Mouse (Mus musculus) myocyte (in vitro differentiated cells): ENCODE data around the gene Shd. TPM values are rescaled to one million over a fixed set of nuclear protein-coding genes. Genes with fewer than 3 reads are reported as not detected.

Source experiments
- H3K27me3 ChIP-seq: one replicate; pipeline ENCODE4 v1.6.1; 2011; ENCODE audit not compliant: control insufficient read depth, insufficient read depth, insufficient read length
- H3K36me3 ChIP-seq: one replicate; pipeline ENCODE4 v1.6.1; 2011; ENCODE audit not compliant: control insufficient read depth, insufficient read depth
- H3K4me2 ChIP-seq: one replicate; pipeline ENCODE4 v1.6.1; 2011; ENCODE audit warnings: low read depth, control low read depth
- H3K4me3 ChIP-seq: one replicate; pipeline ENCODE4 v1.5.1; 2011; ENCODE audit warnings: mild to moderate bottlenecking, control low read depth, moderate library complexity
- H3K79me2 ChIP-seq: one replicate; pipeline ENCODE4 v1.6.1; 2011; ENCODE audit not compliant: control insufficient read depth, insufficient read depth
- H3ac ChIP-seq: one replicate; pipeline ENCODE4 v1.6.1; 2011; ENCODE audit not compliant: control insufficient read depth, insufficient read length
- CEBPB ChIP-seq: IDR thresholded peaks from 2 replicates; pipeline ENCODE4 v1.6.1; 2011; ENCODE audit warnings: mild to moderate bottlenecking, moderate library complexity; ENCODE audit not compliant: poor library complexity, insufficient read depth, severe bottlenecking
- E2F4 ChIP-seq: IDR thresholded peaks from one replicate; pipeline ENCODE4 v1.6.1; 2011; ENCODE audit warnings: mild to moderate bottlenecking, control low read depth, moderate library complexity; ENCODE audit not compliant: insufficient read depth
- MAX ChIP-seq: IDR thresholded peaks from one replicate; pipeline ENCODE4 v1.6.1; 2011; ENCODE audit warnings: low read depth, mild to moderate bottlenecking, control low read depth
- MYOD1 ChIP-seq, 3 experiments: IDR thresholded peaks; one replicate each; pipeline ENCODE4 v1.6.1; 2011; ENCODE audit warnings: control low read depth in 2 of 3, low read depth in 2 of 3, mild to moderate bottlenecking in 2 of 3, moderate library complexity in 1 of 3; ENCODE audit not compliant: insufficient read length in 2 of 3, control insufficient read depth in 1 of 3
- MYOG ChIP-seq, 3 experiments: IDR thresholded peaks; one replicate each; pipeline ENCODE4 v1.6.1; 2011; ENCODE audit warnings: control low read depth in 2 of 3, low read depth in 2 of 3, mild to moderate bottlenecking in 2 of 3; ENCODE audit not compliant: insufficient read length in 2 of 3, control insufficient read depth in 1 of 3, insufficient read depth in 1 of 3
- POLR2A ChIP-seq: IDR thresholded peaks from one replicate; pipeline ENCODE4 v1.6.1; 2011; ENCODE audit warnings: low read depth, mild to moderate bottlenecking, control low read depth, moderate library complexity; ENCODE audit not compliant: insufficient read length
- POLR2AphosphoS2 ChIP-seq: IDR thresholded peaks from one replicate; pipeline ENCODE4 v1.6.1; 2011; ENCODE audit warnings: low read depth, control low read depth; ENCODE audit not compliant: insufficient read length
- REST ChIP-seq: IDR thresholded peaks from one replicate; pipeline ENCODE4 v1.6.1; 2011; ENCODE audit warnings: mild to moderate bottlenecking, control low read depth, moderate library complexity; ENCODE audit not compliant: insufficient read depth, insufficient read length
- SRF ChIP-seq: IDR thresholded peaks from one replicate; pipeline ENCODE4 v1.6.1; 2011; ENCODE audit warnings: low read depth; ENCODE audit not compliant: control insufficient read depth, insufficient read length
- TCF12 ChIP-seq: IDR thresholded peaks from one replicate; pipeline ENCODE4 v1.6.1; 2011; ENCODE audit warnings: mild to moderate bottlenecking, control low read depth; ENCODE audit not compliant: poor library complexity, insufficient read depth, severe bottlenecking
- TCF3 ChIP-seq: IDR thresholded peaks from one replicate; pipeline ENCODE4 v1.6.1; 2011; ENCODE audit warnings: low read depth, control low read depth; ENCODE audit not compliant: insufficient read length
- USF1 ChIP-seq: IDR thresholded peaks from one replicate; pipeline ENCODE4 v1.6.1; 2011; ENCODE audit warnings: low read depth, mild to moderate bottlenecking, control low read depth, moderate library complexity
- polyA plus RNA-seq: library from polyadenylated mRNA; unstranded; fragments of >200 nt; fragmentation: generic; extraction: Trizol; gene quantifications from one replicate; pipeline ENCODE4 v1.2.1, GENCODE M21; 2012; ENCODE audit warnings: missing spikeins

The Shd gene
- polyA plus RNA-seq, 1 experiment, result 0.13 TPM

- Histone ChIP-seq H3K27me3 (peaks cover 3% of the 10 kb centered on the region), H3K4me2 (peak within 1 kb of the TSS; percentile 94), H3K36me3 (peaks cover 5% of the 10 kb centered on the region), H3K79me2 (peaks cover 7% of the 10 kb centered on the region), H3K4me3 (peak within 1 kb of the TSS; percentile 43), H3ac (peak within 1 kb of the TSS; percentile 65)
- TF ChIP-seq E2F4, result no peak
- peak; percentile 74 for TF ChIP-seq POLR2AphosphoS2
- TF ChIP-seq CEBPB, result no peak
- no peak for TF ChIP-seq TCF3
- no peak for TF ChIP-seq MYOD1 (IDR thresholded peaks at IDR 0.05; ENCODE audit: control insufficient read depth in 1 of 3, insufficient read length in 2 of 3, low read depth in 2 of 3)
- TF ChIP-seq MAX, result peak; percentile 63
- TF ChIP-seq TCF12, result no peak
- TF ChIP-seq REST, result no peak
- TF ChIP-seq SRF, result peak; percentile 65
- TF ChIP-seq MYOG (IDR thresholded peaks at IDR 0.05; ENCODE audit: control insufficient read depth in 1 of 3, insufficient read depth in 1 of 3, insufficient read length in 2 of 3, low read depth in 2 of 3), result no peak
- no peak for TF ChIP-seq USF1
- TF ChIP-seq POLR2A, result peak; percentile 66
Measured at GRCm38 (mm10) chr17:55958918-55959728, 11.1 kb upstream of the Shd start, which contains the start of gene Yju2. TSS of gene Yju2 (plus strand) at chr17:55959099.

- Histone ChIP-seq H3K79me2 (peaks cover 7% of the 10 kb centered on the region), H3K4me3 (peak overlapping the region; percentile 43), H3K36me3 (peaks cover 5% of the 10 kb centered on the region), H3K27me3 (no peaks in the 10 kb centered on the region), H3ac (peak overlapping the region; percentile 65), H3K4me2 (peak overlapping the region; percentile 94)
- no peak for TF ChIP-seq TCF3
- TF ChIP-seq SRF, result no peak
- TF ChIP-seq MYOD1 (IDR thresholded peaks at IDR 0.05; ENCODE audit: control insufficient read depth in 1 of 3, insufficient read length in 2 of 3, low read depth in 2 of 3), result no peak
- TF ChIP-seq POLR2AphosphoS2, result no peak
- TF ChIP-seq POLR2A, result no peak
Measured at GRCm38 (mm10) chr17:55959946-55960740, 10.1 kb upstream of the Shd start.

GRCm38 (mm10) chr17:55960791-55961190 lies 9.5 kb upstream of the Shd start:
- Histone ChIP-seq H3K4me2 (no peak overlapping the region), H3K27me3 (no peaks in the 10 kb centered on the region), H3K4me3 (no peak overlapping the region), H3ac (no peak overlapping the region), H3K36me3 (peaks cover 5% of the 10 kb centered on the region), H3K79me2 (peaks cover 7% of the 10 kb centered on the region)
- TF ChIP-seq POLR2AphosphoS2, result no peak

- peaks cover 5% of the 10 kb centered on the region for H3K36me3 ChIP-seq
- peaks cover 7% of the 10 kb centered on the region for H3K79me2 ChIP-seq
- no peak overlapping the region for H3K4me2 ChIP-seq
- no peak for TF ChIP-seq E2F4
- no peak for TF ChIP-seq POLR2A
- TF ChIP-seq TCF3, result no peak
- TF ChIP-seq USF1, result no peak
- no peak for TF ChIP-seq MYOD1 (IDR thresholded peaks at IDR 0.05; ENCODE audit: control insufficient read depth in 1 of 3, insufficient read length in 2 of 3, low read depth in 2 of 3)
- TF ChIP-seq CEBPB, result no peak
- no peak for TF ChIP-seq MYOG (IDR thresholded peaks at IDR 0.05; ENCODE audit: control insufficient read depth in 1 of 3, insufficient read depth in 1 of 3, insufficient read length in 2 of 3, low read depth in 2 of 3)
- TF ChIP-seq POLR2AphosphoS2, result no peak
- H3K27me3 ChIP-seq, result no peaks in the 10 kb centered on the region
- no peak overlapping the region for H3K4me3 ChIP-seq
- no peak overlapping the region for H3ac ChIP-seq
Measured at GRCm38 (mm10) chr17:55961631-55962030, 8.6 kb upstream of the Shd start.

- peaks cover 10% of the 10 kb centered on the region for H3K36me3 ChIP-seq
- H3K79me2 ChIP-seq, result peaks cover 7% of the 10 kb centered on the region
- H3K4me2 ChIP-seq, result no peak overlapping the region
- H3K27me3 ChIP-seq, result no peaks in the 10 kb centered on the region
- TF ChIP-seq USF1 (no peak), MYOD1 (IDR thresholded peaks at IDR 0.05; ENCODE audit: control insufficient read depth in 1 of 3, insufficient read length in 2 of 3, low read depth in 2 of 3) (no peak), CEBPB (no peak), POLR2A (no peak), MYOG (IDR thresholded peaks at IDR 0.05; ENCODE audit: control insufficient read depth in 1 of 3, insufficient read depth in 1 of 3, insufficient read length in 2 of 3, low read depth in 2 of 3) (no peak), POLR2AphosphoS2 (no peak), TCF12 (no peak), E2F4 (no peak), TCF3 (no peak), SRF (no peak), MAX (no peak), REST (no peak)
- no peak overlapping the region for H3K4me3 ChIP-seq
- H3ac ChIP-seq, result no peak overlapping the region
Measured at GRCm38 (mm10) chr17:55963171-55963570, 7.1 kb upstream of the Shd start.
